Mouse (Mus musculus) urinary bladder, adult 2 months (tissue): ENCODE measurements around the gene Vmn2r69. TPM values are rescaled to one million over a fixed set of nuclear protein-coding genes. Genes with fewer than 3 reads are reported as not detected.

ENCODE experiments used
- DNase-seq: peaks from one replicate; pipeline ENCODE4 v3.0.0; 2022; ENCODE audit warnings: low spot score
- polyA plus RNA-seq: library from polyadenylated mRNA; depleted of rRNA; stranded (reverse); fragments of >200 nt; gene quantifications from 2 replicates; pipeline ENCODE4 v1.2.3, GENCODE M21; 2012; rRNA removed

The Vmn2r69 gene
- not detected in 2 replicates for polyA plus RNA-seq

GRCm38 (mm10) chr7:85415820-85416219, at the start of gene Vmn2r69:
Gene Vmn2r69 (minus strand): TSS chr7:85415920.
- DNase-seq, result no peak

Other genes with a start within 250 kb of the Vmn2r69 start
- not detected in 2 replicates for gene Vmn2r68, start 178.1 kb downstream of the Vmn2r69 start, polyA plus RNA-seq
- gene Vmn2r71, start 147.2 kb upstream of the Vmn2r69 start, polyA plus RNA-seq, result not detected in 2 replicates
- not detected in 2 replicates for gene Vmn2r70, start 153.3 kb upstream of the Vmn2r69 start, polyA plus RNA-seq